Mouse (Mus musculus): Measurements from ENCODE around the gene Vmn1r204. TPM values are rescaled to one million over a fixed set of nuclear protein-coding genes. Genes with fewer than 3 reads are reported as not detected.

Gene Vmn1r204
- polyA plus RNA-seq (2012; rRNA removed): not detected in 2 replicates

GRCm38 (mm10) chr13:22552898-22553297, at the start of gene Vmn1r204:
Vmn1r204 (plus strand) TSS chr13:22553198.

GRCm38 (mm10) chr13:22505281-22505680, 47.7 kb upstream of the Vmn1r204 start, which contains the start of gene Vmn1r202:
Vmn1r202 (minus strand) TSS chr13:22505381.

GRCm38 (mm10) chr13:22517814-22518213, 35.2 kb upstream of the Vmn1r204 start, which contains the start of gene Vmn1r203:
Vmn1r203 (plus strand) TSS chr13:22518114.

GRCm38 (mm10) chr13:22592900-22593299, 39.9 kb downstream of the Vmn1r204 start, which contains the start of gene Vmn1r205:
Vmn1r205 (minus strand) TSS chr13:22593000.

Other genes with a start within 250 kb of the Vmn1r204 start
- gene Vmn1r197, start 228.6 kb upstream of the Vmn1r204 start, polyA plus RNA-seq (2012; rRNA removed): not detected in 2 replicates
- gene Vmn1r198, start 202.8 kb upstream of the Vmn1r204 start, polyA plus RNA-seq (2012; rRNA removed): not detected in 2 replicates
- gene Vmn1r199, start 173.4 kb upstream of the Vmn1r204 start, polyA plus RNA-seq (2012; rRNA removed): not detected in 2 replicates
- gene Vmn1r200, start 162.8 kb upstream of the Vmn1r204 start, polyA plus RNA-seq (2012; rRNA removed): not detected in 2 replicates
- gene Vmn1r201, start 81.3 kb upstream of the Vmn1r204 start, polyA plus RNA-seq (2012; rRNA removed): not detected in 2 replicates
- gene Vmn1r202, start 47.8 kb upstream of the Vmn1r204 start, polyA plus RNA-seq (2012; rRNA removed): not detected in 2 replicates
- not detected in 2 replicates for gene Vmn1r203, start 35.1 kb upstream of the Vmn1r204 start, polyA plus RNA-seq (2012; rRNA removed)
- gene Vmn1r205, start 39.8 kb downstream of the Vmn1r204 start, polyA plus RNA-seq (2012; rRNA removed): not detected in 2 replicates
- not detected in 2 replicates for gene Vmn1r206, start 71.1 kb downstream of the Vmn1r204 start, polyA plus RNA-seq (2012; rRNA removed)
- gene Vmn1r207-ps, start 176.4 kb downstream of the Vmn1r204 start, polyA plus RNA-seq (2012; rRNA removed): not detected in 2 replicates
- gene Vmn1r208, start 224.2 kb downstream of the Vmn1r204 start, polyA plus RNA-seq (2012; rRNA removed): not detected in 2 replicates